Mouse (Mus musculus) frontal cortex, postnatal 14 days (tissue): Measurements from ENCODE around the gene Acot7.

ENCODE experiments used
- DNase-seq, 2 experiments: peaks; one replicate each; pipeline ENCODE4 v3.0.0; 2022; ENCODE audit warnings: low spot score in 2 of 2

The Acot7 gene

DNA sequence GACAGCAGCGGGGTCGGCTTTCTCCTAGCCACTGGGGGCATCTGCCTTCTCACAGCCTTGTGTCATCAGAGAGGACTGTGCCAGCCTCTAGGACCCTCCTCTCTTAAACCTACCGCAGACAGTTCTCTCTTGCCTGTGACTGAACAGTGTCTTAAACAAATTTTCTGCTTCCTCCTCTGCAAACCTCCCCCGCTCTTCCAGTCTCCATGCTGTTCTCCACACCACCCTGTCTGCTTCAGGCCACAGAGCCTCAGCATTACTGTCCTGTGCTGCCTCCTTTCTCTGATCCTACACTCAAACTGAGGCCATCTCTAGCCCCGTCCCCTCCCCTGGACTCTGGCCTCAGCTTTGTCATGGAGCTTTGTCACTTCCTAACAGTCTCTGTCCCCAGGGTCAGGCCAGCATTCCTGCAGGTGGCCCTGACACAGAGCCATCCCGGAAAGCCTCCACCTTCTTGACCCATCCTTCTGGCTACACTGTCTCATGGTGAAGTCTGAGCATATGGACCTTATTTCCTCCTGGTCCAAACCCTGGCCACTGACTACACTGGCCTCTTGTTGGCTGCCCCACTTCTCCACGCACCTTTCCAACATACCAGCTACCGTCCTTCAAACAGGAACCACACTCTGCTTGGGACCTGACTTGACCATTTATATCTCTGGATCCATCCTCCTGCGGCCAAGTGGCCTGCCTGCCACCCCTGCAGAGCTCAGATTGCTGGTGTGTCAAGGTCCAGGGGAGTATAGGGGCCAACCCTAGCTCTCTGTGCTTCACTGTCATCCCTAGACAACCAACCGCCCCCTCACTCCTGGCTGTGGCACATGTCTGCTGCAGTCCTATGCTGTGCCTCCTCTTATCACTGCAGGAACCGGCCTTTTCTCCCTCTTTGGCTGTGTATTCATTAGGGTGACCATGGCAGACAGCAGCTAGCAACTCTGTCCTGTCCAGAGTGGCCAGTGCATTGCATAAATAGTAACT lies 66.9 kb downstream of the Acot7 start:
- no peak for DNase-seq

DNA sequence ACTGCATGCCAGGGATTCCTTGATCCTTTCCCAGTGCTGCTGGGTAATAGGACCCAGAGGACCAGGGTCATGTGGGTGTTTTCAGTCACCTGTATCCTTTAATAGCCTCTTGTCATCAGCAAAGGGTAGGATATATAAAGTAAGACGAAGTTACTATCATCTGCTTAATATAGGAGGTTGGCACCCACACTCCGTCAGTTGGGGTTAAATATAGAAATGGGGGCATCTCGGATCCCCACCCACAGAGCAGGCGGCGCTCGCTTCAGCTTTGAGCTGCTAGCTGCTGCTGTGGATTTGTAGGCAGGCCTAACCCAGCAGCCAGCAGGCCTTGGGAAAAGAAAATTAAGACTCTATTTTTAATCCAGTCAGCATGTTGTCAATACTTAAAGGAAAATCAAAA lies 68.1 kb downstream of the Acot7 start:
- DNase-seq = peak; percentile 56 to 69

DNA sequence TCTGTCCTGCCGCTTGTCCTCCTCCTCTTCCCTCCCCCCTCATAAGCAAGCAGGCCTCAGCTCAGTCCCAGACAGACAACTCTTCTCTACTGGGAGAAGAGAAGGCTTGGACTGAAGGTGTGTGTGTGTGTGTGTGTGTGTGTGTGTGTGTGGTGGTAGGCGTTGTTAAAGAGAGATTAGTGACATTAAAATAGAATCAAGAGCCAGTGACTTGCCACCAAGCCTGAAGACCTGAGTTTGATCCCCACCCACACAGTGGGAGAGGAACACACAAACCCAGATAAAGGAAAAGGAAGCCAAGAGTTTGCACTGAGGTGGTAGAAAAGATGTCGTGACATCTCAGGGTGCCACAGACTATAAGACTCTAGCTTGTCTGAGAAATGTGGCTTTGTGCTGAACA lies 69.3 kb downstream of the Acot7 start:
- no peak for DNase-seq

DNA sequence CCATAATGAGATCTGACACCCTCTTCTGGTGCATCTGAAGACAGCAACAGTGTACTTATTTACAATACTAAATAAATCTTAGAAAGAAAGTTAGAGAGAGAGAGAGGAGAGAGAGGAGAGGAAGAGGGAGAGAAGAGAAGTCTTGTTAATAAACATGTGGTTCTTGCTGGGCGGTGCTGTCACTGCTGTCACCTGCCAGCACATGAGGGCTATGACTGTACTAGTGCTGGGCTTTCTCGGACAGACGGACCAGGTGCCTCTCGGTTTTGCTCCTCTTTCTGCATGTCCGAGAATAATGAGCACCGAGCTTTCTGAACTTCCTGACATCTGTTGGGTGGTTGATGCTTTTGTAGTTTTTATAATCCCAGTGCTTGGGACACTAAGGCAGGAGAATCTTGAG lies 72.7 kb downstream of the Acot7 start:
- DNase-seq = no peak

DNA sequence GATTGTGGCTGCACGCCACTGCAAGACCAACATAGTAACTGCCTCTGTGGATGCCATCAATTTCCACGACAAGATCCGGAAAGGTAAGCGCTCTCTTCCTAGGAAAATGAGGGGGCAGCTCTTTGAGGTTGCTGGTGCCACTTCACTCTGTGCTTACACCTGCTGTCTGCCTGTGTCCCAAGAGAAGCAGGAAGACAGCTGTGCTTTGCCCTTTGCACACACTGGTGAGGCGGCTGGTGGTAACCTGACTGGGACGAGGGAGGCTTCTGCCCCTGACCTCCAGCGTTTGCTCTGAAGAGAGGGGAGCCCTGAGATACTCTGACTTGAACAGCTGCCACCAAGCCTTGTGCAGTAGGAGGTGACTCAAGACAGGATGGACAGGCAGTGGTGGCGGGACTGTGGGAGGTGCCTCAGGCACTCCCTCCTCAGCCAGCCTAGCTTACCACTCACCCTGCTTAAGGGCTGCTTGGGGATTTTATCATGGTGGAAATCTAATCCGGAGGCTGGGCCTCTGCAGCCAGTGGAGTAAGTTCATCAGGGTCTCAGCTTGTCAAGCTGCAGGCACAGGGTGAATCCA lies 75.3 kb downstream of the Acot7 start:
- no peak for DNase-seq

DNA sequence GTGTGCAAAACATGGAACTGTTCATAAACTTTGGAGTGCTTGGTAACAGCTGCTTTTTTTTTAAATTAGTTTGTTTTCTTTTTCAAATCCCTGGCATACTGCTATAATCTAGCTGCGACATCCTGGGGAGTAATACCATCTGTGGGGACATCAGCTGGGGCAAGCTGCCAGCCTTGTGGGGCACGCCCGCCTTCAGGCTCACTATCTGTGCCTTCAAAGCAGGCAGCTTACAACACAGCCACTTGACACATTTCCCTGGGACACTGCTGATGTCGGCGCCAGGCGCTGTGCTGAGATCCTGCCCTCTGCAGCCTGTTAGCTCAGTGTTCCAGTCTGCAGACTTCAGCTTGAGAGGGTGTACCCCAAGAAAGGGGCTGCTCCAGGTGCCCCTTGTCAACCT lies 79.1 kb downstream of the Acot7 start:
- peak; percentile 61 to 64 for DNase-seq

DNA sequence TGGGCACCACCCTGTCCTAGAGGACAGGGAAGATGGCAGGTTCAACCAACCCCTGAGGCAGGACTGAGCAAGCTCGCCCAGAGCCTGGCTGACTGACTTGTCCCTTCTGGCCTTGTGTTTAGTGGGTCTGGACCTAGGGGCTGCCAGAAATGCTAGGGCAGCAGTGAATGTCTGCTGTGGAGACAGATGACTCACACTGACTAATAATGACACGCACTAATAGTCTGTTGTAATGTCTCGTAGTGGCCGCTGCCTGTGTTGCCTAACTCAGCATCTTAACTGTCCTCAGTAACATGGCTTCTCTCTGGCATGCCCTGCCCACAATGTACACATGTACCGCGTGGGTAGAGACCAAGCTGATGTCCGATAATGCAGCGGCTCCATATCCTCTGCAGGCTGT lies 82.5 kb downstream of the Acot7 start:
- DNase-seq = no peak

DNA sequence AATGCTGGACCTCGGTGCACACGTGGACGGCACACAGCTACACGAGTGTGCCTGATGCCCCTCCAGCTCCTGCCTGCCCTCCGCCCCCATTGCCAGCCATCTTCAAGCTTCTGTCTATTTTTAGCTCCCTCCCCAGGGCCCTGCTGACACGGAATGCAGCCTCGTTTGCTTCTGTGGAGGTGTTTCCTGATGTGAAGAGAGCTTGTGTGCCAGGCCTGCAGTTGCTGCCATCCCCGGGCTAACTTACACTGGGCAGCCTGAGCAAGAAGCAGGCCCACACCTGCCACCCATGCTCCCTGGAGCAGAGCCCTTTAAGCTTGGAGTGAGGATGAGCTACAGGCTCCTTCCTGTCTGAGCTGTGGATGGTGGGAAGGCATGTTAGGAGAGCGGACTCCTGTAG lies 84.3 kb downstream of the Acot7 start:
- no peak for DNase-seq

DNA sequence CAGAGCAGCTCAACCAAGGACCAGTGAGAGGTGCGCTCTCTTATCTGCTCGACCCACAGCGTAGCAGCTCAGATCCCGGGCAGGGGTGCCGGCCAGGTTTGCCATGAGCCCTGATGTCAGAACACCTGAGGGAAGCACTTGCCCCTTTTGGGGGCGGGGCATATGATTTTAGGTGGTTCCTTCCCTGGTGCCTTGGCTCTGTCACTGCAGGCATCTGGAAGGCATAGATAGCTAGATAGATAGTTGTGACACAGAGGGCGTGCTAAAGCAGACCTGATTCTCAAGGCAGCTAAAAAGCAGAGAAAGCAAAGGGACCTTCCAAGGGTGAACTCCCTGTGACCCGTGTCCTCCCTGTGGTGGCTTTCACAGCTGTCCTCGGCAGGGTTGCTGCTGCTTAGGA lies 85.2 kb downstream of the Acot7 start:
- no peak for DNase-seq

DNA sequence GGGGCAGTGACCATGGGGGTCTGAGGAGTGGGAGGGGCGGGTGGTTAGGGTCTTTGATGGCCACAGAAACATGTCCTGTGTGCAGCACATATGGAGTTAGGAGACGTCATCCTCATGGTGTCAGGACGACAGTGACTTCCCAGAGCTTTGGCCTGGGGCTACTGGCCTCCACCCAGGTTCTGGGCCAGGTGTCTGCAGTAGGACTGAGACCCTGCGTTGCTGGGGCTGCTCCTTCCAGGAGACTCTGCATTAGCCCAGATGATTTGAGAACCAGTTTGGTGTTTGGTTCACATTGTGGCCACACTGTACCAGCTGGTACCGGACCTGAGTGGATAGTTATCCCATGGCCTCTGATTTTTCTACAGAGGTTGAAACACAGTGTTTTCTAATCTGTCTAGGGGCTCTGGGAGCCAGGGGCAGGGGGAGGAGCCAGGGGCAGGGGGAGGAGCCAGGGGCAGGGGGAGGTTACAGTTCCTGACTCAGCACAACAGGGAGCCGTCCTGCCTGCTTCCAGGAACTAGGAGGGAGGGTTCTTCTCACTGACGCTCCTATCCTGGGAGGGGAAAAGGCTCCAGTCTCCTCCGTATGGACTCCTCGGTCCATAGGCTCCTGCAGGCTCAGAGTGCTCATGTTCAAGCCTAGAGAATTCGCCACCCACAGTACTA lies 85.7 kb downstream of the Acot7 start:
- no peak for DNase-seq

DNA sequence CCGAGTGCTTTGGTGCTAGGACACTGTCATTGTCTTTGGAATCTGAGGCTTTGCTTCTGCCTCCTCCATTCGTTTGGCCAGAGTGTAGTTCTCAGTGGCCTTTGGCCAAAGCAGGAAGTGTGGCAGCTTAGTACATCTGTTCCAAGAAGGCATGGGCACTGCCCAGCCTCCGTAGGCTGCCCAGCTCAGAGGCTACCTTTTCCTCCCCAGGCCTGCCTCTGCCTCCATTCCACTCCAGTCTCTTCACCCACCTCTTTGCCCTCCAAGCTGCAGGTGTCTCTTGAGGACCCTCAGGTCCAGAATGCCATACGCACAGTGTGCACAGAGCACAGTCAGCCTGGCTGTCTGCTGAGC lies 86.2 kb downstream of the Acot7 start:
- no peak for DNase-seq

GRCm38 (mm10) chr4:152264867-152265568 lies 87.1 kb downstream of the Acot7 start:
- no peak for DNase-seq

DNA sequence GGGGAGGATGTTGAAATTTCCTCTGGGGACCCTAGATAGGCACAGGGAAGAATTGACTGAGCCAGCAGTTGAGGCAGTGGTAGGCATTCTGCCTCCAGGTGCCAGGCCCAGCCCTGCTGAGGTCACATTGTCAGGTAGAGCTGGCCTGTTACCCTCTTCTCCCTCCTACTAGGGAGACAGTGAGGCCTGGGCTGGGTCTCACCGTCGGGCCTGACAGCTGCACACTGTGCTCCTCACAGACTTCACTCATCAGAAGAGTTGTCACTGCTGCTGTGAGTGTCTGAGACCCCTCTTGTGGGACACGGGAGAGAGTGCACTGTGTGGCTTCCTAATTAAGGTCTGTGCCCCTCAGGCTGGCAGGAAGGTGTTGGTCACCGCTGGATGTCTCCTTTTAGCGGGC lies 87.9 kb downstream of the Acot7 start:
- DNase-seq = no peak

DNA sequence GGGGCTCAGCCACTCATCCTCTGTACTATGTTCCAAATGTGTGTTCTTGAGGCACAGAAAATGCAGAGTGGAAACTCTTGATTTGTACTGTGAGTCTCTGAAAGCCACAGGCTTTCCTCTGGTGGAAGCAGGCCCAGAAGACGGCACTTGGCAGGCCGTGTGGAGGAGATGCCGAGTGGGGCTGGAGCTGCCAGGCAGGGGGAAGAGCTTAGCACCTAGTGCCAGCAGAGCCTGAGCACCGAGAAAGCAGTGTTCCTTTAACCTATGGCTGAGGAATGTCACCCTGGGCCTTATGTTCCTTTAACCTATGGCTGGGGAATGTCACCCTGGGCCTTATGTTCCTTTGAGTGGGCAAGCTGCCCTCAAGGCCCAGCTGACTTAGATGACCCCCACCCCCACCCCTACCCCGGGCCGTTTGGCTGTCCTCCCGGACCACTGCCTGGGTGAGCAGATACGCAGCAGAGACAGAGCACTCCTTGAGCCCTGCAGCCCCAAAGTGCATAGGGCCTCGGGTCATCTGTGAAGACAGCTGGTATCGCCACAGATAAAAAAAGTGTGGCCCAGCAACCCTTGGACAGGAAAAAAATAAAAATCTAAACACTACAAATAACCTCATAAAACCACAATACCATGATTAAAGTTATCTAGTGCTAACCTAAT lies 88.4 kb downstream of the Acot7 start:
- no peak for DNase-seq

DNA sequence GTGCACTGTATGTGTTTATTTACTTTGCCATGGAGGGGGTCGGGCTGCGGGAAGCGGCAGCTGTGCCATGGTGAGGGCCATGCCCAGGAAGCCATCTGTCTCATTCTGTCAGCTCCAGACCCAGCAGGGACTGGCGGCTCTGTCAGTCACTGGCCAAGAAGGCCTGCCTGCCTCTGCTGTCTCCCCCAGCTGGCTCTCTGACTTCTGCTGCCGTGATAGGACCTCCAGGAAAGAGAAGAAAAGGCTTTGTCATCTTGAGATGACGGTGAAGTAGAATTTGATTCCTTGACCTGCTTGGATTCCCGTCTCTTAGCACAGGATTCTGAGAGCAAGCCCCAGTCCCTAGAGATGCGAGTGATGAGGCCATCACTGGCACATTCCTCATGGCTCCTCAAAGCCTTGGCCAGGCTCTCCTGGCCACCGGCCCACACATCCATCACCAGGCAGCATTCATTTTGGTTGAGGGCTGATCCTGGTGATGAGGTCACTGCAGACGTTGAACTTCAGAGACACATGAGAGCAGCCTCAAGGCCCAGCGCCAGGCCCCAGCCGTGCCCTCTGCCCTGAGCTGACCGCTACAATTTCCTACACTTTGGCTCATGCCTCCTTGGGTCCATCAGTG lies 89.9 kb downstream of the Acot7 start:
- DNase-seq = no peak

DNA sequence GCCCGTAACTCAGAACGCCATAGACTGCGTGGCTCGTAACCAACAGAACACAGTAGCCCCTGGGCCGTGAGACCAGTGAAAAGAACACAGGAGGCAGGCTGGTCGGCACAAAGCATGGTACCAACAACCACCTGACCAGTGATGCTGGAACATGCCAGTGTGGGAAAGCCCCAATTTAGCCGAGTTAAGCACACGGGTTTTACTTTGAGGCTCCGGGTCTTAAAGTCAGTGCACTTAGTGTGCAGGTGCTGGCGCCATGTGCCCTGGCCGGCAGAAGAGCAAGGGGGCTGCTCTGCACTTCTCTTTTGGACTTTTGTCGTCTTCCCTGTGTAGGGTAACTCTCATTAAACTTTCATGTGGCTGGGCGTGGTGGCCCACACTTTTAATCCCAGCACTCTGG lies 92.0 kb downstream of the Acot7 start:
- DNase-seq = no peak

DNA sequence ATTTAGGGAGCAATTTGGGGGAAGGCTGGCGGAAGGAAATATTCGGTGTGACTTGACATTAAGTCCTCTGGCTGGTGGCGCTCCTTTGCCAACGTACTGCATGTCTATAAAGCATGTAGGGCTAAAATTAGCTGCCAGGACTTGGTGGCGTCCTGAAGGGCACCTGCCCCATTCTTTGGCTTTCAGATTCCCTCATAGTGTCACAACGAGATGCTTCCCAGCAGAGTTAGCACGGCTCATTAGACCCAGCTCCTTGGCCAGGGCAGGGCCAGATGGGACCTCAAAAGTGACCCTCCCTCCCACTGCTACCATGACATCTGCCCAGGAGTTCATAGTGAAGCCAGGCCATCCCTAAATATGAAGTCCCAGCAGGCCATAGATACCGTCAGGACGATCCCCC lies 92.7 kb downstream of the Acot7 start:
- DNase-seq = no peak

GRCm38 (mm10) chr4:152271334-152271733 lies 93.4 kb downstream of the Acot7 start:
- no peak for DNase-seq

GRCm38 (mm10) chr4:152272006-152272405 lies 94.1 kb downstream of the Acot7 start:
- no peak for DNase-seq

- DNase-seq = no peak
Observed at GRCm38 (mm10) chr4:152272449-152273049, 94.6 kb downstream of the Acot7 start.

GRCm38 (mm10) chr4:152273191-152273590 lies 95.3 kb downstream of the Acot7 start:
- DNase-seq = no peak
